Mouse (Mus musculus) megakaryocyte-erythroid progenitor cell, adult 5-6 weeks (primary cell): ENCODE results near the gene Clptm1. TPM values are rescaled to one million over a fixed set of nuclear protein-coding genes. Genes with fewer than 3 reads are reported as not detected.
"Not testable (repeated sequence)": the region's sequence is repeated elsewhere in the genome, so short reads cannot be mapped to it uniquely, and the experiment has no call there.

Experiments
- ATAC-seq: replicated peaks from 2 replicates; pipeline ENCODE4 v1.8.0; 2016; ENCODE audit warnings: mild to moderate bottlenecking, inconsistent platforms; ENCODE audit not compliant: severe bottlenecking, poor library complexity, low FRiP score, low TSS enrichment
- total RNA-seq, 2 experiments: library from RNA; stranded (forward) in 1 of 2; stranded (reverse) in 1 of 2; fragments of 200-1000, 215-1000 nt in 1 of 2; fragments of >200 nt in 1 of 2; fragmentation: Nextera tagmentation in 1 of 2; gene quantifications; 2 replicates each; pipeline ENCODE4 v1.2.3; 2014 to 2017

Clptm1 gene
- total RNA-seq, 2 experiments from 2014 or later: 37.3 to 45.9 TPM

DNA sequence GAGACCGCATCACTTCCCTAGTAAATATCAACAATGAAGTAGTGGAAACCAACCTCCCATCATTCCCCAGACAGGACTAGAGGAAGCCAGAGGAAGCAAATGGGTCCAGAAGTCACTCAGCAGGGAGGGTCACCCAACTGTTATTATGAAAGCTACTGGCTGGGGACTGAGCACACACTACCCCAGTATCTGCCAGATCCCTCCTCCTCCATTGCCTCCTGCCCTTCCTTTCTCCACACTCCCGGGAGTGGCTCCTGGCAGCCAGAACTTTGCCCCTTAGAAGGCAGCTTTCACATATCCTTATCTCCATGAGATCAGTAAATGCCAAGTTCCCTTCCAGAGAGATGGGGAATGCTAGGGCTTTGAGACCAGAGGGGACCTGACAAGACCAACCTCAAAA is 41.4 kb downstream of the Clptm1 start:
- no peak for ATAC-seq

DNA sequence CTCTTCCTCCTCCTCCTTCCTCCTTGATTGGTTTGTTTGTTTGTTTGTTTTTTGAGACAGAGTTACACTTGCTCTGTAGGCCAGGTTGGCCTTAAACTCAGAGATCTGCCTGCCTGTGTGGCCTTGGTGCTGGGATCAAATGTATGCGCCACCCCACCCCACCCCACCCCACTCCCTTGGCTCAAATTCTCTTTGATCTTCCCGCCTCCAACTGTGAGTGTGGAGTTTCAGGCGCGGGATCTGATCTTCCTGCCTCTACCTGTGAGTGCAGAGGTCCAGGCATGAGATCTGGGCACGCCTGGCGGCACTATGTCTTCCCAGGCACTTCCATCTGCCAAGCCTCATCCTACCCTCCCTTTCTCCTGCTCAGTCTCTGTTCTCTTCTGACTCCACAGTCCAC is 42.6 kb downstream of the Clptm1 start:
- no peak for ATAC-seq

DNA sequence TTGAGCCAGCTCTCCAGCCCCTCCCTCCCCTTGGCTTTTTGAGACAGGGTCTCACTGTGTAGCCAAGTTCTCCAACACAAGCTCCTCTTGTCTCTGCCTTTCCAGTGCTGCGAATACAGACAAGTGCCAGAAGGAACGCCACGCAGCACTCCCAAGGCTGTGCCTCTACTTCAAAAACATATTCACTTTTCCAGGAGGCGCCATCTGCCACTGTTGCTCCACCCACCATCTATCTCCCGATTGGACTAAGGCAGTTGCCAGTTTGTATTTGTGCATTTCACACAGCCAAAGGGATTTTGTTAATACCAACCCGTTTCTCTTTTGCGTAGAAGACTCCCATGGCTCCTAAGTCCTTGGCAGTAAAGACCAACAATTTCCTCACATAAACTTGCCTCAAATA is 44.0 kb downstream of the Clptm1 start:
- no peak for ATAC-seq

DNA sequence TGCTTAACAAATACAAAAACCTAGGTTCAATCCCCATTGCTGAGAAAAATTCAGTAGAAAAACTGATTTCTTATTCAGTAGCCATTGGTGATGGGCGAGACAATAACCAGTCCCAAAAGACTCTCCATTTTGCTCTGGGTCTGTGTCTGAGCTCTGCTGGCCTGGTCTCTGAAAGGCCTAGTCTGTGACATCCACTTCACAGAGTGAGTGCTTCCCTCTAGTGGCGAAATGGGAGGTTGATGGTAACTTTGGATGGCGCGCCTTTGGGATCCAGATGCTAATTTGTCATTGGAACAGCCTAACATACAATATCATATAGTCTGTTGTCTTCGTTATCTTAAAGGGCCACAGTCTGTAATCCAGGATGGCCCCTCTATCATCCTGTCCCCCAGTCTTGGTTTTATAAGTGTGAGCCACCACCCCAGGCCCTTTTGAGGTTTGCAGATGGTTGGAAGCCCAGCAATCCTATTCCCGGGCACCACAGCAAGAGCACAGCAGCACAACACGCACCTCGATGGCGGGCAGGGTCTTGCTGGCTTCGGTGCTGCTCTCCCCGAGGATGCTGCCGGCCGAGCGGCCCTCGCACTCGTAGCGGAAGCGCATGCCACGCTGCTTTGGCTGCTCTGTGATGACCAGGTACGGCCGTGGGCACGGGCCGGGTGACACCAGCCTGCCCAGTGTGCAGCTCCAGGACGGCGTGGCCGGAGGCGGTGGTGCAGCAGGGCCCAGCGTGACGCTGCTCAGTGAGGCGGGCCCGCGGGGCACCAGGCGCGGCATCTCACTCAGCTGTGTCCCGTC is 45.6 kb downstream of the Clptm1 start:
- peak; percentile 90 for ATAC-seq

DNA sequence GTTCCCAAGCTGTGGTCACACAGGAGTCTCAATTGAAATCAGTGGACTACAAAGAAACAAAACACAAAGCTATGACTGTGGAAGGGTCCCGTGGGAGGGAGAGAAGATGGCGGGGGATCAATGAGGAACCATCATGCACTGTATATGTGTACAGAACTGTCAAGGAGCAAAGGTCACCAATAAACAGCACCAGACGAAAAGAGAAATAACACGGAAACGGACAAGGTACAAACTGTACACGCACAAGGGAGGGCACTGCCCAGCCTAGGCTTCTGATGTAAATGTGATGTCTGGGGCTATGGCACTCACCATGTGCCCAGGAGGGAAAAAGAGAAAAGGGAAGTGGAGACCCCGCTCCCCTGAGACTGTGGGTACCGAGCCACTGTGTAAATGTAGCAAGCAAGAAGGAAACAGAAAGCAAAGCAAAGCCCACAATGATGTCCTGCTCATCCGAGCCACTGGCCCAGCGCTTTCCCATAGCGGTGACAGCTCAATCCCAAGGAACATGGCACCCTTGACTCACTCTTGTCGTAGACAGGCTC is 49.7 kb downstream of the Clptm1 start:
- ATAC-seq: no peak

DNA sequence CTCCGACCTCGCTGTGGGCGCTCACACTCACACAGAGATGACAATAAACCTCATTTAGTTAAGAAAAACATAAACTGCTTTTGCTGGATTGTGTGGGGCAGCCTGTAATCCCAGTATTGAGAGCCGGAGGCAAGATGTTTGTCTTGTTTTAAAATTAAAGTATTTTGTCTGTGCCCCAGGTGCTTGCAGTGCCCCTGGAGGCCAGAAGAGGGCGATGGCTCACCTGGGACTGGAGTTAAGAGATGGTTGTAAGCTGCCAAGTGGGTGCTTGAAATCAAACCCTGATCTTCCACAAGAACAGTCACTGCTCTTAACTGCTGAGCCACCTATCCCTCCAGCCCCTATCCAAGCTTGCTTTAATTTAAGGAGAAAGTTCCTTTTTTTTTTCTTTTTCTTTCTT is 53.9 kb downstream of the Clptm1 start:
- ATAC-seq: no peak

DNA sequence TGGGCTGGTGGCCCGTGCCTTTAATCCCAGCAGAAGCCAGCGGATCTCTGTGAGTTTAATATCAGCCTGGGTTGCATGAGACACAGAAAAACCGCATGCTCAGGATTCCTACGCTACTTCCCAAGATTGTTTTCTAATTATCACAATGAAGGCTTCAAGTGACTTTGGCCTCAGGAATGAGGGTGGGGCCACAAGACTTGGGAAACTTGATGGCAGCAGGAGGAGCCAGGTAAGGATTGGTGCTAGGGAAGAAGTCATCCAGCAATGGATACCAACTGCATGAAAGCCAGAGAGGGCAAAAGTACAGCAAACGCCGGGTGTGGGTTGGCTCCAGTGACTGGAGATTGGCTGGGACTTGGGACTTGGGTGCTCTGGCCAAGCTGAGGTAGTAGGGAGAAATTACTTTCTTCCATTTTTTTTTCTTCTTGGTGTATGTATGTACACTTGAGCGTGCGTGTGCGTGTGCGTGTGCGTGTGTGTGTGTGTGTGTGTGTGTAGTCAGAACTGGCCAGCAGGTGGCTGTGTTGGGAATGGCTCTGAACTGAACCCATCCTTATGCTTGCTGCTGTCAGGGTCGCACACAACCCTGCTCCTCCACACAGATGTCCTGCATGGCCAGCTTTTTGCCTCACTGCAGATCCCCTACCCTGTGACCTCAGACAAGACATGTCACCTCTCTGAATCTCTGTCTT is 55.0 kb downstream of the Clptm1 start:
- no peak for ATAC-seq

DNA sequence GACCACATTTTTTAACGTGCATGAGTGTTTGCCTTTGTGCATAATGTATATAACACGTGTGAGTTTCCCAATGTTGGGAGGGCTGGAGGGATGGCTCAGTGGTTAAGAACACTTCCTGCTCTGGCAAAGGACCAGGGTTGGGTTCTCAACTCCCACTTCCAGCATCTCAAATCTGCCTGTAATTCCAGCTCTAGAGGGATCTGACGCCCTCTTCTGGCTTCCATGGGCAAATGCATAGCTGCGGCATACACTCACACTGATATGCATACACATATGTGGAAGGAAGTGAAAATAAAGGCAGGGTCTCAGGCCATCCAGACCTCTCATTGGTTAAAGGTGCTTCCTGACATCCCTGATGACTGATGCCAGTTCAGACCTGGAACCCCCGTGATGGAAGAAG is 57.5 kb downstream of the Clptm1 start:
- no peak for ATAC-seq

DNA sequence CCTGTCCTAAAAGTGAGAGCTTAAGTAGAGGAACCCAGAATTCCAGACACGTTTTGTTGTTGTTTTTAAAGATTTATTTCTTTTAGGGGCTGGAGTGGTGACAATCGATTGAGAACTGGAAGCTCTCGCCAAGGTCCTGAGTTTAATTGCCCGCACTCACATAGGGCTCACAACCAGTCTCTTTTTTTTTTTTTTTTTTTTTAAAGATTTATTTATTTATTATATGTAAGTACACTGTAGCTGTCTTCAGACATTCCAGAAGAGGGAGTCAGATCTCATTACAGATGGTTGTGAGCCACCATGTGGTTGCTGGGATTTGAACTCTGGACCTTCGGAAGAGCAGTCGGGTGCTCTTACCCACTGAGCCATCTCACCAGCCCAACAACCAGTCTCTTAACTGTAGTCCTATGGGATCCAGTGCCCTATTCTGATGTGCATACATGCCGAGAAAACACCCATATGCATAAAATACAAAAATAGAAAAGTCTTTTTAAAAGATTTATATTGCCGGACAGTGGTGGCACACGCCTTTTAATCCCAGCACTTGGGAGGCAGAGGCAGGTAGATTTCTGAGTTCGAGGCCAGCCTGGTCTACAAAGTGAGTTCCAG is 60.1 kb downstream of the Clptm1 start:
- not testable (repeated sequence) for ATAC-seq

DNA sequence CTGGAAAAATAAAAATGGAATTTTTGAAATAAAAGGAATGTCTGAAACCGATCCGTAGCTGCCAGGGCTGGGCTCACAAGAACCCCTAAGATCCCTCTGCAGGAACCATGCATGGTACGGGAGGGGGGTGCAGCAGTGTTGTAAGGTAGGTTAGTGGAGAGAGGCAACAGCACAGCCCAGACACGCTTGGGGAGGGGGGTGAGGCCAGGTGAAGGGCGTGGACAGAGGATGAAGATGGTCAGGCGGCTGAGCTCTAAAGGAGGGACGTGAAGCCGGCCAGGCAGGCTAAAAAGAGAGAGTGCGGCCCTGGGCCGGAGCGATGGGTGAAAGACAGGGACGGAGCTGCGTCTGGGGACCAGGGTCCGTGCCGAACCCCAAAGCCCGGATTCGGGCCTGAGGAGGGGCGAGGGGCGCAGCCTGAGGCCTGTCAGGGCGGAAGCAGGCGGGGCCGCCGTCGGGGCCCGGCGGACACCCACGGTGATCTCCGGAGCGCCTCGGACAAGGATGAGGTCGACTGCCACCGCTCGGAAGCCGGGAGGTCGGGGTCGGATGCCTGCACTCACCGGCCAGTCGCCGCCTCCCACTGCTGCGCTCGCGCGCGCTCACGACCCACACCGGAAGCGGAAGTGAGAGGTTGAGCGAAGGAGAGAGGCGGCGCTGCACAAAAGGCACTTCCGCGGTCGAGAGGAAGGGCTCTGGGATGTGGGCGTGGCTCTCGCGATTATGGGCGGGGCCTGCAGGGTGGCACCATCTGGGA is 60.8 kb downstream of the Clptm1 start, which contains the start of gene Clasrp:
Clasrp (minus strand) TSS at position 638 of the 757 bp plus-strand sequence.
- ATAC-seq: peak; percentile 98

DNA sequence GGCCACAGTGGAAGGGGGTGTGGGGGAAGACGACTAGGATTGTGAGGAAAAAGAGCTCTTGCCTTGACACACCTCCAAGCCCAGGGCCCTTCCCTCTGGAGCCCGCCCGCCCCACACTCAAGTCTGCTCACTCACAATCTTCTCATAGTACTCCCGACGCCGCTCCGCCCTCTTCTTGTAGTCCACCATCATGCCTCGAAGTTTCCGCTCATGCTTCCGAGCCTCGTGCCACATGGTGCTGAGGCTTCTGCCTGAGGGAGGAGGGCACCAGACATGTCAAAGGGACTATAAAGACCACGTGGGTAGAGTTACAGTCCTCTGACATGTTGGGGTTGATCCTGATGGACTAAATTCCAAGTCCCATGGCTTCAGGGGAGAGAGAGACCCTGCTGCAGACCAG is 61.8 kb downstream of the Clptm1 start:
- no peak for ATAC-seq

DNA sequence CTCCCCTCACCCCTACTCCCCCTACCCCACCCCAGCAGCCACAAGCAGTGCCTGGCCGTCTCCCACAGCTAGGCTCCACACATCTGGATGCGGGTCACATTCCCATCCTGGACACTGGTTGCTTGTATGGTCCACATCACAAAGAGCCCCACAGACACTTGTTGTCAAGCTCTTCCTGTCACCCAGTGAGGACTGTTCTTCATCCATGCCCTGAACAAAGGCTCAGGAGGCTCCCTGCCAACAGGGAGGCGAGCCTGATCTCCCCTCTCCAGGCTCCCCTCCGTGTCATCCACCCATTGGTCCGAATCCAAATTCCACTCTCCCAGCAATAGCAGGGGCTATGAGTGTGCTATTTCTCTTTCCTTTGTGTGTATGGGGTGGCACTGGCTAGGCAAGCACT is 64.3 kb downstream of the Clptm1 start:
- no peak for ATAC-seq

DNA sequence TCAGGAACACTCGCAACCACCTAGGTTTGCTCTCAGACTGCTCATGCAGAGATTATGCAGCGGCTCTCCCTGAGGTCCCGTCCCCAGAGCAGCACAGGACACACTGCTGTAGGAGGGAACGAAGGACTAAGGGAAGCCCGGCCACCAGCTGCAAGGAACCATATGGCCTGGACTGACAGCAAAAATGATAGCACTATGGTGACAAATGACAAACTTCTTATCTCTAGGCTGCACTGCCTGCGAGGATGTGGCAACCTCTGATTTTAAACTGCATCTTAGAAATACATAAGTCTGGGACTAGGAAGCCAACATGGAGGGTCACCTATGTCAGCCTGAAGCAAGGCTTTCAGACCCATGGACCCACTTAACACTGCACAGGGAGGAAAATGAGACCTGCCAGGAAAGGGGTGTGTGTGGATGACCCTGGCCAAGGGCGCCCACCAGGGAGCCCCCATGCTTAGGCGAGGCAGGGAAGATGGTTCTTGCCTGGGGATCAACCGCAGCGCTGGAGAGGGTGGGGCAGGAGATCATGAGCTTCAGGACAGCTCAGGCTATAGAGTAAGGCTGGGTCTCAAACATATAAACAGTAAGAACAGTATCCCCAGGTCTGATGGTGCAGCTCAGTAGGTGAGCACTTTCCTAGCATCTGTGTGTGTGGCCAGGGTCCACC is 71.6 kb downstream of the Clptm1 start:
- peak; percentile 74 for ATAC-seq

DNA sequence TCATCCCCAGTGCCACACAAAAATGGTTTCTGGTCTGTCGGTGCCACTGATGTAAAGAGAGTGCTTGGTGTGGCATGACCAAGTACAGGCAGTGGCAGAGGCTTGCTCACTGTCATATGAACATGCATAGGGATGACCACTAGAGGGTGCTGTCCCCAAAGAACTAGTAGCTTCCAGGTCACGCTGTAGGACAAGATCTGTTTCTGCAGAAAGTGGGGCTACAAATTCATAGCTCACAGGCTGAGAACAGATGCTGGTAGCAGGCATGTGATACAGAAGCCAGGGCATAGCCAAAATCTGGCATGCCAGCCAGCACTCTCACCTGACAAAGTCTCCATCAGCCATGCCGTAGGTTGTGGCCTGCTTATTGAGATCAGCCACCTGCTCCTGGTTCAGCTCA is 74.9 kb downstream of the Clptm1 start:
- ATAC-seq: peak; percentile 73

DNA sequence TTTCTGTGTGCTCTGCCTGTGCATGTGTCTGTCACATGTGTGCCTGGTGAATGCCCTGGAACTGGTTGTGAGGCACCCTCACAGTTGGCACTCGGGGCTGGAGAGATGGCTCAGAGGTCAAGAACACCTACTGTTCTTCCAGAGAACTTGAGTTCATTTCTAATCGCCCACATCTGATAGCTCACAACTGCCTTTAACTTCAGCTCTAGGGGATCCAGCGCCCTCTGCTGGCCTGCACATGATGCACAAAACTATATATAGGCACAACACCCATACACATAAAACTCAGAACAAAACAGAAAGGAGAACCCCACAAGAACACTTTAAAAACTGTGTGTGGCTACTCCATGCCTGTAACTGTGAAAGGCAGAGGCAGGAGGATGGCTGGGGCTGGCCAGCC is 75.6 kb downstream of the Clptm1 start:
- peak; percentile 46; the same call in 1 of the 2 replicates for ATAC-seq

DNA sequence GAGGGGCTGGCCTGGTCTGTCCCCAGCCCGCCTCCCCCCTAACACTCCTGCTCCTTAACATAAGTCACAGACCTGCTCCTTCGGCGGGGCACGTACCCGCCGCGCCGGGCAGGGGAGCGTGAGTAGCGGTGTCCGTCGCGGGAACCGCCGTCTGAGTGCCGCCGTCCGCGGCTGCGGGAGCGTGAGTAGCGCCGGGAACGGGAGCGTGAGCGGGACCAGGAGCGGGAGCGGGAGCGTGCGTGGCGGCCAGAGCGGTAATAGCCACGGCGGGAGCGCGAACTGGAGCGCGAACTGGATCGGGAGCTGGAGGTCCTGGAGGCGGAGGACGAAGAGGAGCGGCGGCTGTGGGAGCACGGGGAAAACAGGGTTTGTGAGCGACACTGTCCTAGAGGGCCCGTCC is 78.6 kb downstream of the Clptm1 start:
- no peak for ATAC-seq
